Mouse (Mus musculus): ENCODE measurements around the gene Txndc2.

- no peak for TF ChIP-seq CTCF (IDR thresholded peaks at IDR 0.05; ENCODE audit: low read depth)
- no peak for TF ChIP-seq EP300 (IDR thresholded peaks at IDR 0.05; ENCODE audit: low read depth)
These were observed 617 bp upstream of the Txndc2 start for GRCm38 (mm10) chr17:65642578-65642991.
